Mouse (Mus musculus) lung, embryonic 14.5 days (tissue): Measurements from ENCODE around the gene Lrch1. TPM values are rescaled to one million over a fixed set of nuclear protein-coding genes. Genes with fewer than 3 reads are reported as not detected.

Experiments
- ATAC-seq: fragments of 200-750 bp; cut with Nextera tagmentation; 2 replicates; pipeline ENCODE4 v1.8.0; 2017; ENCODE audit warnings: mild to moderate bottlenecking, moderate TSS enrichment, moderate library complexity; ENCODE audit not compliant: insufficient read depth
- DNase-seq: peaks from one replicate; pipeline ENCODE4 v3.0.0-alpha.2; 2015
- H3K27ac ChIP-seq: fragments of 300-500 bp; sonication (generic); 2 replicates; pipeline ENCODE4 v1.5.1; 2014; ENCODE audit warnings: low read depth, mild to moderate bottlenecking, moderate library complexity
- H3K27me3 ChIP-seq: fragments of 300-500 bp; sonication (generic); 2 replicates; pipeline ENCODE4 v1.6.1; 2014; ENCODE audit warnings: low read length, control low read depth; ENCODE audit not compliant: insufficient read depth
- H3K36me3 ChIP-seq: fragments of 300-500 bp; sonication (generic); 2 replicates; pipeline ENCODE4 v1.6.1; 2014; ENCODE audit warnings: control low read depth; ENCODE audit not compliant: insufficient read depth
- H3K4me1 ChIP-seq: fragments of 300-500 bp; sonication (generic); 2 replicates; pipeline ENCODE4 v1.6.1; 2014; ENCODE audit warnings: antibody characterized with exemption, control low read depth; ENCODE audit not compliant: insufficient read depth
- H3K4me2 ChIP-seq: fragments of 300-500 bp; sonication (generic); 2 replicates; pipeline ENCODE4 v1.6.1; 2014; ENCODE audit warnings: mild to moderate bottlenecking
- H3K4me3 ChIP-seq: fragments of 300-500 bp; sonication (generic); 2 replicates; pipeline ENCODE4 v1.5.1; 2014; ENCODE audit warnings: low read depth, low read length
- H3K9ac ChIP-seq: fragments of 300-500 bp; sonication (generic); 2 replicates; pipeline ENCODE4 v1.6.1; 2014
- H3K9me3 ChIP-seq: fragments of 300-500 bp; sonication (generic); 2 replicates; pipeline ENCODE4 v1.6.1; 2016; ENCODE audit warnings: low read depth, low read length, control low read depth
- CTCF ChIP-seq: IDR thresholded peaks from 2 replicates; pipeline ENCODE4 v1.5.1; 2016; ENCODE audit warnings: antibody characterized with exemption, low read depth
- WGBS: fragments of 180-500 bp; shearing (Covaris S2); extraction: QIAGEN DNeasy Blood & Tissue Kit; methylation state at CpG from one replicate; pipeline ENCODE4 v1.1.7; 2014; 5-methylcytosine and 5-hydroxymethylcytosine counted together
- polyA plus RNA-seq: library from polyadenylated mRNA; unstranded; fragments of >200 nt; fragmentation: Nextera tagmentation; extraction: Ambion mirVana; gene quantifications from 2 replicates; pipeline ENCODE4 v1.2.1, GENCODE M21; 2014

The Lrch1 gene
- polyA plus RNA-seq, 1 experiment from 2014 or later: 23.9 TPM

DNA sequence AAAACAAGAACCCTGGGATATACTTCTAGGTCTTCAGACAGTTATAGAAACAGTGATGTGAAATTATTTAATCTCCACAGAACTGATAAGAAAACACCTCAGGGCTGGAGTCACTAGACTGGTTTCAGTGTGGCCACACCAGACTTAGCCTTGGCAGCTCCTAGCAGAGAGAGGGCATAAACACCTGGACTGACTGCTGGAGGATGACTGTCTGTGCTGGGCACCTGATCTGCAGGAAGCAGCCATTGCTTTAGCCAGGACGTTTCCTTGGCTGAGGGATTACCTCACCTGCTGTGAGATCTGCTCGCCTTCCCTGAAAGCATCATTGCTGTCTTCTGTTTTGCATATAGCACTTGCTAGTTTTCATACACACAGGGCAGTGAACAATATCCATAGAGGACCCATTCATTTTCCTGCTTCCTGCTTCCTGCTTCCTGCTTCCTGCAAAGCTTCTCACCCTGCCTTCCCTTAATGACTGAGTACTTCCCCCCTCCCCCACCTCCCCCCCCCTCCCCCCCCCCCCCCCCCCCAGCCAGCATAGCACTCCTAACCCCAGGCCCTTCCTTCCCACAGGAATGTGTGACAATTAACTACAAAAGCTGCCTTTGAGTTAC lies 101.9 kb downstream of the Lrch1 start:
- peak overlapping the region; percentile 81 for H3K27ac ChIP-seq
- 33% methylated on average over 2 of the region's 2 CpGs for WGBS
- no peaks in the 10 kb centered on the region for H3K9me3 ChIP-seq
- TF ChIP-seq CTCF: no peak
- no peaks in the 10 kb centered on the region for H3K36me3 ChIP-seq
- no peak overlapping the region for H3K4me3 ChIP-seq
- H3K4me1 ChIP-seq: peaks cover 22% of the 10 kb centered on the region
- no peak overlapping the region for H3K9ac ChIP-seq
- H3K27me3 ChIP-seq: no peaks in the 10 kb centered on the region
- ATAC-seq (peak; percentile 14; the same call in 1 of the 2 replicates), DNase-seq (peak; percentile 31)
- H3K4me2 ChIP-seq: no peak overlapping the region

DNA sequence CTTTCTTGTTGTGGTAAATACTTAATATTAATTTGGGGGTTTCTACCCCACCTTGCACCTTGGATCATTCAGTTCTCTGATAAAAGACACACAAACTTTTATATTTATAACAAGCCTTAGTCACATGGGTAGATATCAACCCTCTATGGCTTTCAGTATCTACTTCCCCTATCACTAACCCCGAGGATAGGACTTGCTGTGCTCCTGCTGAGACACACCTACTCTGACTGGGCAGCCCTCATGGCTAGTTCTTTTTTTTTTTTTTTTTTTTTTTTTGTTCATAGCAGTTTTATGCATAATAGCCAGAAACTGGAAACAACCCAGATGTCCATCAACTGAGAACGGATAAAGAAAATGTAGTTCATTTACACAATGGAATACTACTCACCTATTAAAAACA lies 106.0 kb downstream of the Lrch1 start:
- Histone ChIP-seq H3K27ac (no peak overlapping the region), H3K9ac (no peak overlapping the region), H3K27me3 (no peaks in the 10 kb centered on the region), H3K4me1 (peaks cover 12% of the 10 kb centered on the region), H3K4me2 (no peak overlapping the region), H3K9me3 (no peaks in the 10 kb centered on the region), H3K4me3 (no peak overlapping the region), H3K36me3 (no peaks in the 10 kb centered on the region)
- ATAC-seq (no peak), DNase-seq (no peak)
- no peak for TF ChIP-seq CTCF
- WGBS: 67% methylated on average over 2 of the region's 2 CpGs

DNA sequence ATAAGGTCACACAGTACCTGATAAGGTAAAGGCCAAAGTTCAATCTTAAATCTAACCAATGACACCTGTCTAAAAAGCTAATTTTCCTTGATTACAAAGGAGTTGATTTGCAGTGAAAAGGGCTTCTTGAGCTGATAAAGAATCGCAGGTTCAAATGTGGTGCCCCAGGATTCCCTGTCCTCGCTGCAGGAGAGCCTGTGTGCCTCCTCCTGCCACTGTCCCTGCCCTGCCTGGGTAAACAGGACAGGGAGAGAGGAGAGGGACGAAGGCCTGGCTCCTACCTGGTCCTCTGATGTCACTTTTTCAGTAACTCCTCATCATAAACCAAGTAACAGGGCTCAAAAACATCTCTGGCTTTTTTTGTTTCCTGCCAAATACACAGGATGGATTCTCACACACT lies 106.4 kb downstream of the Lrch1 start:
- no peak for DNase-seq
- Histone ChIP-seq H3K4me3 (no peak overlapping the region), H3K27me3 (no peaks in the 10 kb centered on the region), H3K36me3 (no peaks in the 10 kb centered on the region), H3K4me1 (peaks cover 10% of the 10 kb centered on the region), H3K4me2 (no peak overlapping the region), H3K27ac (no peak overlapping the region), H3K9ac (no peak overlapping the region), H3K9me3 (no peaks in the 10 kb centered on the region)
- ATAC-seq: no peak
- WGBS: 35% methylated on average over 3 of the region's 3 CpGs
- no peak for TF ChIP-seq CTCF

DNA sequence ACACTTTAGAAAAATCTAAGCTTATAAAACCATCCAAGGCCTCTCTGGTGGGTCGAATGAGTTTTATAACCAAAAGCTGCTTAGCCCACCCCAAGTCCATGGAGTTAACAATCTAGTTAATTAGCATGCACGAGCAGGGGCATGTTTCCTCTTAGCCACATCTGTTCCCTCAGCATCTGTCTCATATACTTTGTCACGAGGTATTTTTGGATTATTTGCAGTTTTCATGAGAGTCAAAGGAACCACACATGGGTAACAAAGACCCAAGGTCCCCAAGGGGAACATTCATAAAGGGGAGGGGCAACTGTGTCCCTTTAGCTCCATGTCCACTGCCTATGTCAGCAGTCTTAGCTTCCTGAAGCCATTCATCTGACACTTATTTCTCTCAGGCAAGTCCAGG lies 106.9 kb downstream of the Lrch1 start:
- Histone ChIP-seq H3K27ac (no peak overlapping the region), H3K36me3 (no peaks in the 10 kb centered on the region), H3K4me1 (peaks cover 8% of the 10 kb centered on the region), H3K27me3 (no peaks in the 10 kb centered on the region), H3K4me3 (no peak overlapping the region), H3K4me2 (no peak overlapping the region), H3K9ac (no peak overlapping the region), H3K9me3 (no peaks in the 10 kb centered on the region)
- ATAC-seq (no peak), DNase-seq (no peak)
- no peak for TF ChIP-seq CTCF
- WGBS: 49% methylated on average over 3 of the region's 3 CpGs

DNA sequence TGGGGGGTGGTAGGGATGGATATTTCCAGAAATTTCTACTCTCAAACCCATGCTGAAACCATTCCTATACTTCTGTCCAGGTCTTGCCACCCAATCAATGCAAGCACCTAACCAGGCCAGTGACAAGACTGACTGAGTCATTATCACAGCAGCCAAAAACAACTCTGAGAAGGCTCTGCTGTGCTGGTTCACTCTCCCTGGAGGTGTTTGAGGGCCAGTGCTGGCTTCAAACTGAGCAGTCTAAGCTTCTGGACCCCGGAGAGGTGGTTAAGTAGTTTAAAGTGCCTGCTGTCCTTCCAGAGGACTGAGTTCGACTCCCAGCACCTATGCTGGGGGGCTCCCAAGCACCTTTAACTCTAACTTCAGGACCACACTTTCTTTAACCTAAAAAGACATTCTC lies 107.3 kb downstream of the Lrch1 start:
- 74% methylated on average over 2 of the region's 2 CpGs for WGBS
- TF ChIP-seq CTCF: no peak
- H3K4me2 ChIP-seq: no peak overlapping the region
- H3K9ac ChIP-seq: no peak overlapping the region
- H3K27ac ChIP-seq: no peak overlapping the region
- no peaks in the 10 kb centered on the region for H3K9me3 ChIP-seq
- no peak for DNase-seq
- no peaks in the 10 kb centered on the region for H3K27me3 ChIP-seq
- H3K4me1 ChIP-seq: 0 out of 2 replicates have a peak, but pooled peaks cover 3% of the 10 kb centered on the region
- no peak overlapping the region for H3K4me3 ChIP-seq
- no peaks in the 10 kb centered on the region for H3K36me3 ChIP-seq
- no peak for ATAC-seq

DNA sequence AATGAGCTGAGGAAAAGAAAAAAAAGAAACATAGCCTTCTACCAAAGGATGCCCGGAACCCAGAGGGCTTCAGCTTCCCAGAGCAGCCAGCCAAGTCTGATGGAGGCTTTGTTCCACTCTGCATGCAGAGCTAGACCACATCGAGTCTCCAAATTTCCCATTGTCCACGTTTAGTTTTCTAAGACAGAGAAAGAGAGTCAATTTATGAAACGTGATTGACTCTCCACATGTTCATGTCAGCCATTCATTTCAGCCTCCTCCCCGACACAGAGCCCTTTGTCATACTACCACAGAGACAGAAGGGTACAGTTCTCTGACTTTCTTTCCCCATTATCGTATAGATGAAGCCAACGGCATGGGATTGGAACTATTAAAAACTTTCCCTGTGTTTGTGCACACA lies 108.9 kb downstream of the Lrch1 start:
- no peak for TF ChIP-seq CTCF
- no peaks in the 10 kb centered on the region for H3K36me3 ChIP-seq
- no peak overlapping the region for H3K4me3 ChIP-seq
- H3K9ac ChIP-seq: no peak overlapping the region
- ATAC-seq: no peak
- 85% methylated on average over 7 of the region's 7 CpGs for WGBS
- H3K4me1 ChIP-seq: no peaks in the 10 kb centered on the region
- H3K4me2 ChIP-seq: no peak overlapping the region
- H3K27ac ChIP-seq: no peak overlapping the region
- H3K27me3 ChIP-seq: no peaks in the 10 kb centered on the region
- no peaks in the 10 kb centered on the region for H3K9me3 ChIP-seq
- no peak for DNase-seq

DNA sequence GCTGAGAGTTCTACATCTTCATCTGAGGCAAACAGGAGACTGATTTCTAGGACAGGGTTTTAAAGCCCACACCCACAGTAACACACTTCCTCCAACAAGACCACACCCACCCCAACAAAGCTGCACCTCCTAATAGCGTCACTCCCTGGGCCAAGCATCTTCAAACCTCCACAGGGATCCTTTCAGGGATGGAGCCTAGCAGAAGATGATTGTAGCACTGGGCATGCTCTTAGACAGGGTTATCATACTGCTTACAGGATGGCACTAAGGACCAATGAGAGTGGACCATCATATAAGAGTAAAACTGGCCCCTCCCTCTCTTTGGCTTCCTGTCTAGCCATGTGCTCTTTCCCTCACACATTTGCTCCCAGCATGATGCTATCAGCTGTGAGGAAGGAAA lies 112.7 kb downstream of the Lrch1 start:
- no peak for TF ChIP-seq CTCF
- no peak overlapping the region for H3K4me2 ChIP-seq
- ATAC-seq (peak; percentile 58; the same call in 1 of the 2 replicates), DNase-seq (peak; percentile 16)
- no peak overlapping the region for H3K4me3 ChIP-seq
- H3K27ac ChIP-seq: no peak overlapping the region
- H3K36me3 ChIP-seq: no peaks in the 10 kb centered on the region; the same call in 1 of the 2 replicates
- WGBS: 59% methylated on average over 1 of the region's 1 CpGs
- H3K9ac ChIP-seq: no peak overlapping the region
- H3K9me3 ChIP-seq: no peaks in the 10 kb centered on the region
- H3K27me3 ChIP-seq: no peaks in the 10 kb centered on the region
- H3K4me1 ChIP-seq: peaks cover 4% of the 10 kb centered on the region; the same call in 1 of the 2 replicates
